Mouse (Mus musculus) kidney, adult 10 weeks (tissue): ENCODE measurements around the gene Gpx6. TPM values are rescaled to one million over a fixed set of nuclear protein-coding genes. Genes with fewer than 3 reads are reported as not detected.

Experiments used
- polyA plus RNA-seq: library from polyadenylated mRNA; stranded (reverse); fragments of 350-450 nt; fragmentation: Illumina TruSeq; extraction: RNeasy Lipid Tissue Mini Kit (QIAGEN cat#74804); gene quantifications from one replicate; pipeline ENCODE4 v1.2.3, GENCODE M21; 2014; ENCODE audit warnings: low read depth, low replicate concordance

Gene Gpx6
- 104 TPM for polyA plus RNA-seq

DNA sequence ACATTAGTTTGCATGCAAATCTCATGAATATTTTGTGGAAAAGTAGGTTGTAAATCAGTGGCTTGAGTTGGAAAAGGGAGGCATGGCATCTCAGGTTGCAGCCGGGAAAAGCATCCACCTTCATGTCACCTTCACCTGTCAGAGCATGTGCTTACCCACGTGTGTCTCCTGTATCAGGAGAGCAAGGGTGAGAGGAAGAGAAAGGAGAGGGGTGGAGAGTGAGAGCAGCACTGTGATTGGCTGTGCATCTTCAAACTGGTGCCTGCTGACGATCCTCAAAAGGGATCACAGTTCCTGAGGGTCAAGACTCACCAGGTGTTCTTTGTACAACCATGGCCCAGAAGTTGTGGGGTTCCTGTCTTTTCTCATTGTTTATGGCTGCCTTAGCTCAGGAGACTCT lies at the start of gene Gpx6:
Gpx6 (plus strand) TSS at position 200 of the 400 bp plus-strand sequence.

DNA sequence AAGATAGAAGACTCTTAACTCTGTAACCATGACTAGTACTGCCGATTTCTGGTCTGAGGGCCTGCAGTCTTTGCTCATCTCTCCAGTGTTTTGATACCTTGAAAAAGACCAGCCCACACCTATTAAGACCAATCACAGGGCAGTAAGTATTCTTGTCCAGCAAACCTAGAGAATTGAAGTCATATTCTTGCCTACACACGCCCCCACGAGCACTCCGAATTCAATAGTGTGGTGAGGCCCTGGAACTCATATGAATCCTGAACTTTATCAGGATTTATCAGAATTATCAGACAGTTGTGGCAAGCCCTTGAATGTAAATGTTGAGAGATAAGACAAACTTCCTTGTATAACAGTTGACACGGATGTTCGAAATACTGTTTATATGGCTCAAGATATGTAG lies 19.3 kb upstream of the Gpx6 start, which contains the start of gene Gpx5:
Gpx5 (minus strand) TSS at position 101 of the 400 bp plus-strand sequence.

GRCm38 (mm10) chr13:21346610-21347009 lies 34.7 kb downstream of the Gpx6 start, which contains the start of gene Olfr1367:
TSS of gene Olfr1367 (plus strand) at chr13:21346910.

GRCm38 (mm10) chr13:21362621-21363248 lies 50.8 kb downstream of the Gpx6 start, which contains the start of gene Zscan12:
TSS of gene Zscan12 (plus strand) at chr13:21362820.

Other genes with a start within 250 kb of the Gpx6 start
- not detected for gene Olfr1370, start 237.2 kb upstream of the Gpx6 start, polyA plus RNA-seq
- not detected for gene Olfr1369-ps1, start 200.6 kb upstream of the Gpx6 start, polyA plus RNA-seq
- not detected for gene Olfr263, start 182.5 kb upstream of the Gpx6 start, polyA plus RNA-seq
- gene Olfr1368, start 166.3 kb upstream of the Gpx6 start, polyA plus RNA-seq = not detected
- gene Trim27, start 132.7 kb upstream of the Gpx6 start, polyA plus RNA-seq = 21.5 TPM
- not detected for gene Gpx5, start 19.4 kb upstream of the Gpx6 start, polyA plus RNA-seq
- gene Olfr1367, start 34.8 kb downstream of the Gpx6 start, polyA plus RNA-seq = not detected
- 9.8 TPM for gene Zscan12, start 50.7 kb downstream of the Gpx6 start, polyA plus RNA-seq
- gene Zkscan3, start 90.6 kb downstream of the Gpx6 start, polyA plus RNA-seq = 62.6 TPM
- gene Pgbd1, start 128.9 kb downstream of the Gpx6 start, polyA plus RNA-seq = 7.0 TPM
- 67.5 TPM for gene Zscan26, start 141.6 kb downstream of the Gpx6 start, polyA plus RNA-seq
- gene Nkapl, start 156.4 kb downstream of the Gpx6 start, polyA plus RNA-seq = 1.5 TPM
- 1.5 TPM for gene Zkscan4, start 166.8 kb downstream of the Gpx6 start, polyA plus RNA-seq
- gene Gm10065, start 167.3 kb downstream of the Gpx6 start, polyA plus RNA-seq = not detected
- gene AK157302, start 183.1 kb downstream of the Gpx6 start, polyA plus RNA-seq = 4.2 TPM
- not detected for gene Gm11273, start 189.3 kb downstream of the Gpx6 start, polyA plus RNA-seq
- 26.7 TPM for gene Zkscan8, start 219.0 kb downstream of the Gpx6 start, polyA plus RNA-seq
- gene Olfr1366, start 230.7 kb downstream of the Gpx6 start, polyA plus RNA-seq = not detected
- not detected for gene Olfr1535, start 247.8 kb downstream of the Gpx6 start, polyA plus RNA-seq